Mouse (Mus musculus) megakaryocyte, embryonic 14.5 days (primary cell): ENCODE results near the gene Ern1.

ENCODE experiments used
- FLI1 ChIP-seq: IDR thresholded peaks from 2 replicates; pipeline ENCODE4 v1.6.1; 2012; ENCODE audit warnings: low read length, inconsistent platforms, mixed read lengths
- GATA1 ChIP-seq: IDR thresholded peaks from 3 replicates; pipeline ENCODE4 v1.6.1; 2012; ENCODE audit warnings: mixed read lengths, low read length, inconsistent platforms, borderline replicate concordance

GRCm38 (mm10) chr11:106366316-106366715 lies 121.3 kb downstream of the Ern1 start:
- TF ChIP-seq GATA1 (no peak), FLI1 (no peak)
